Mouse (Mus musculus) liver, embryonic 12.5 days (tissue): ENCODE measurements around the gene Lyrm9. TPM values are rescaled to one million over a fixed set of nuclear protein-coding genes. Genes with fewer than 3 reads are reported as not detected.

Experiments
- ATAC-seq: fragments of 200-750 bp; cut with Nextera tagmentation; 2 replicates; pipeline ENCODE4 v1.8.0; 2017; ENCODE audit warnings: moderate number of reproducible peaks, mild to moderate bottlenecking, moderate library complexity
- H3K27ac ChIP-seq: fragments of 300-500 bp; sonication (generic); 2 replicates; pipeline ENCODE4 v1.5.1; 2016; ENCODE audit warnings: mild to moderate bottlenecking
- H3K27me3 ChIP-seq: fragments of 300-500 bp; sonication (generic); replicated peaks from 2 replicates; pipeline ENCODE4 v1.6.1; 2016; ENCODE audit warnings: mild to moderate bottlenecking, moderate library complexity
- H3K36me3 ChIP-seq: fragments of 300-500 bp; sonication (generic); 2 replicates; pipeline ENCODE4 v1.6.1; 2016; ENCODE audit warnings: mild to moderate bottlenecking, moderate library complexity
- H3K4me1 ChIP-seq: fragments of 300-500 bp; sonication (generic); 2 replicates; pipeline ENCODE4 v1.6.1; 2016
- H3K4me2 ChIP-seq: fragments of 300-500 bp; sonication (generic); 2 replicates; pipeline ENCODE4 v1.6.1; 2016; ENCODE audit warnings: mild to moderate bottlenecking, moderate library complexity
- H3K4me3 ChIP-seq: fragments of 300-500 bp; sonication (generic); 2 replicates; pipeline ENCODE4 v1.5.1; 2016; ENCODE audit warnings: mild to moderate bottlenecking, moderate library complexity
- H3K9ac ChIP-seq: fragments of 300-500 bp; sonication (generic); 2 replicates; pipeline ENCODE4 v1.6.1; 2016; ENCODE audit warnings: mild to moderate bottlenecking, moderate library complexity
- H3K9me3 ChIP-seq: fragments of 300-500 bp; sonication (generic); replicated peaks from 2 replicates; pipeline ENCODE4 v1.6.1; 2016; ENCODE audit warnings: mild to moderate bottlenecking, moderate library complexity
- WGBS: fragments of 180-500 bp; shearing (Covaris S2); methylation state at CpG from one replicate; pipeline ENCODE4 v1.1.7; 2016; ENCODE audit not compliant: insufficient replicate concordance; 5-methylcytosine and 5-hydroxymethylcytosine counted together
- polyA plus RNA-seq: library from polyadenylated mRNA; unstranded; fragments of >200 nt; fragmentation: Nextera tagmentation; extraction: Ambion mirVana; gene quantifications from 2 replicates; pipeline ENCODE4 v1.2.1, GENCODE M21; 2016

Gene Lyrm9
- polyA plus RNA-seq, 1 experiment from 2014 or later, result 22.5 TPM

GRCm38 (mm10) chr11:78837989-78838388 lies 11.6 kb downstream of the Lyrm9 start:
- 14% methylated on average over 11 of the region's 11 CpGs for WGBS
- ATAC-seq, result no peak
- Histone ChIP-seq H3K27me3 (no peaks in the 10 kb centered on the region), H3K4me3 (no peak overlapping the region), H3K9me3 (no peaks in the 10 kb centered on the region), H3K9ac (no peak overlapping the region), H3K4me1 (peaks cover 58% of the 10 kb centered on the region), H3K27ac (no peak overlapping the region), H3K4me2 (no peak overlapping the region), H3K36me3 (peaks cover 20% of the 10 kb centered on the region)

GRCm38 (mm10) chr11:78839491-78839890 lies 13.1 kb downstream of the Lyrm9 start:
- ATAC-seq, result peak; percentile 70
- no peak overlapping the region for H3K27ac ChIP-seq

GRCm38 (mm10) chr11:78840141-78840540 lies 13.8 kb downstream of the Lyrm9 start:
- Histone ChIP-seq H3K9ac (no peak overlapping the region), H3K4me3 (no peak overlapping the region), H3K36me3 (peaks cover 20% of the 10 kb centered on the region), H3K4me1 (peaks cover 36% of the 10 kb centered on the region), H3K4me2 (no peak overlapping the region), H3K9me3 (no peaks in the 10 kb centered on the region), H3K27ac (no peak overlapping the region), H3K27me3 (no peaks in the 10 kb centered on the region)
- WGBS, result 63% methylated on average over 5 of the region's 5 CpGs
- no peak for ATAC-seq

More at GRCm38 (mm10) chr11:78839491-78839890, 13.1 kb downstream of the Lyrm9 start:
- H3K4me3 ChIP-seq, result no peak overlapping the region
- H3K27me3 ChIP-seq, result no peaks in the 10 kb centered on the region
- no peaks in the 10 kb centered on the region for H3K9me3 ChIP-seq
- WGBS, result 58% methylated on average over 14 of the region's 14 CpGs
- H3K4me1 ChIP-seq, result peaks cover 43% of the 10 kb centered on the region
- peaks cover 20% of the 10 kb centered on the region for H3K36me3 ChIP-seq
- H3K4me2 ChIP-seq, result no peak overlapping the region
- 0 out of 2 replicates have a peak overlapping the region, but pooled peaks have one; percentile 5 for H3K9ac ChIP-seq

- Histone ChIP-seq H3K4me1 (peaks cover 29% of the 10 kb centered on the region), H3K9me3 (no peaks in the 10 kb centered on the region), H3K4me3 (no peak overlapping the region), H3K27ac (no peak overlapping the region), H3K36me3 (peaks cover 20% of the 10 kb centered on the region), H3K9ac (no peak overlapping the region), H3K4me2 (no peak overlapping the region), H3K27me3 (no peaks in the 10 kb centered on the region)
- WGBS, result 86% methylated on average over 8 of the region's 8 CpGs
- ATAC-seq, result no peak
These were observed 15.6 kb downstream of the Lyrm9 start for GRCm38 (mm10) chr11:78841987-78842386.

- Histone ChIP-seq H3K9ac (no peak overlapping the region), H3K4me3 (no peak overlapping the region), H3K27me3 (no peaks in the 10 kb centered on the region), H3K4me2 (no peak overlapping the region), H3K36me3 (no peaks in the 10 kb centered on the region), H3K4me1 (peaks cover 6% of the 10 kb centered on the region; the same call in 1 of the 2 replicates), H3K9me3 (no peaks in the 10 kb centered on the region), H3K27ac (no peak overlapping the region)
- 81% methylated on average over 4 of the region's 4 CpGs for WGBS
- no peak for ATAC-seq
These were observed 20.2 kb downstream of the Lyrm9 start for GRCm38 (mm10) chr11:78846620-78847019.

GRCm38 (mm10) chr11:78847884-78848848 lies 21.8 kb downstream of the Lyrm9 start:
- H3K9ac ChIP-seq, result no peak overlapping the region
- no peaks in the 10 kb centered on the region for H3K27me3 ChIP-seq
- no peaks in the 10 kb centered on the region for H3K36me3 ChIP-seq
- ATAC-seq, result no peak
- H3K4me1 ChIP-seq, result peaks cover 6% of the 10 kb centered on the region; the same call in 1 of the 2 replicates
- H3K27ac ChIP-seq, result peak overlapping the region; percentile 52; the same call in 1 of the 2 replicates
- 41% methylated on average over 7 of the region's 7 CpGs for WGBS
- no peaks in the 10 kb centered on the region for H3K9me3 ChIP-seq
- H3K4me3 ChIP-seq, result no peak overlapping the region
- no peak overlapping the region for H3K4me2 ChIP-seq

GRCm38 (mm10) chr11:78849859-78850258 lies 23.5 kb downstream of the Lyrm9 start:
- ATAC-seq, result no peak
- Histone ChIP-seq H3K4me3 (no peak overlapping the region), H3K27me3 (no peaks in the 10 kb centered on the region), H3K4me2 (no peak overlapping the region), H3K27ac (no peak overlapping the region), H3K4me1 (peaks cover 6% of the 10 kb centered on the region; the same call in 1 of the 2 replicates), H3K9me3 (no peaks in the 10 kb centered on the region), H3K36me3 (no peaks in the 10 kb centered on the region), H3K9ac (no peak overlapping the region)
- WGBS, result 84% methylated on average over 3 of the region's 3 CpGs

- Histone ChIP-seq H3K4me1 (peaks cover 6% of the 10 kb centered on the region; the same call in 1 of the 2 replicates), H3K4me3 (no peak overlapping the region), H3K9me3 (no peaks in the 10 kb centered on the region), H3K4me2 (no peak overlapping the region), H3K27me3 (no peaks in the 10 kb centered on the region), H3K27ac (no peak overlapping the region), H3K9ac (no peak overlapping the region), H3K36me3 (no peaks in the 10 kb centered on the region)
- ATAC-seq, result no peak
- WGBS, result 52% methylated on average over 9 of the region's 9 CpGs
These were observed 25.0 kb downstream of the Lyrm9 start for GRCm38 (mm10) chr11:78851216-78851870.

- Histone ChIP-seq H3K36me3 (no peaks in the 10 kb centered on the region), H3K4me3 (no peak overlapping the region), H3K9ac (no peak overlapping the region), H3K27ac (no peak overlapping the region), H3K4me2 (no peak overlapping the region), H3K27me3 (no peaks in the 10 kb centered on the region), H3K9me3 (no peaks in the 10 kb centered on the region), H3K4me1 (peaks cover 6% of the 10 kb centered on the region; the same call in 1 of the 2 replicates)
- no peak for ATAC-seq
- WGBS, result 49% methylated on average over 6 of the region's 6 CpGs
These were observed 25.5 kb downstream of the Lyrm9 start for GRCm38 (mm10) chr11:78851871-78852265.

- Histone ChIP-seq H3K9me3 (no peaks in the 10 kb centered on the region), H3K27ac (no peak overlapping the region), H3K4me2 (no peak overlapping the region), H3K4me1 (peaks cover 6% of the 10 kb centered on the region; the same call in 1 of the 2 replicates), H3K36me3 (no peaks in the 10 kb centered on the region), H3K27me3 (no peaks in the 10 kb centered on the region), H3K9ac (no peak overlapping the region), H3K4me3 (no peak overlapping the region)
- WGBS, result 71% methylated on average over 11 of the region's 11 CpGs
- no peak for ATAC-seq
These were observed 26.1 kb downstream of the Lyrm9 start for GRCm38 (mm10) chr11:78852529-78852928.

GRCm38 (mm10) chr11:78856310-78856709 lies 29.9 kb downstream of the Lyrm9 start:
- Histone ChIP-seq H3K27ac (no peak overlapping the region), H3K9me3 (no peaks in the 10 kb centered on the region), H3K36me3 (no peaks in the 10 kb centered on the region), H3K27me3 (peaks cover 13% of the 10 kb centered on the region; the same call in 1 of the 2 replicates), H3K4me2 (no peak overlapping the region), H3K4me3 (no peak overlapping the region), H3K9ac (no peak overlapping the region), H3K4me1 (no peaks in the 10 kb centered on the region)
- no peak for ATAC-seq
- WGBS, result 10% methylated on average over 7 of the region's 7 CpGs

- WGBS, result 16% methylated on average over 3 of the region's 3 CpGs
- H3K36me3 ChIP-seq, result no peaks in the 10 kb centered on the region
- no peak overlapping the region for H3K9ac ChIP-seq
- H3K4me1 ChIP-seq, result no peaks in the 10 kb centered on the region
- no peak overlapping the region for H3K27ac ChIP-seq
- ATAC-seq, result no peak
- peaks cover 13% of the 10 kb centered on the region; the same call in 1 of the 2 replicates for H3K27me3 ChIP-seq
- no peak overlapping the region for H3K4me2 ChIP-seq
- H3K4me3 ChIP-seq, result no peak overlapping the region
- no peaks in the 10 kb centered on the region for H3K9me3 ChIP-seq
These were observed 31.2 kb downstream of the Lyrm9 start for GRCm38 (mm10) chr11:78857611-78858010.
